Mouse (Mus musculus) C2C12 (cell line): Measurements from ENCODE around the gene Serpina3i. TPM values are rescaled to one million over a fixed set of nuclear protein-coding genes. Genes with fewer than 3 reads are reported as not detected.

Experiments used
- H3K27me3 ChIP-seq: one replicate; pipeline ENCODE4 v1.6.1; 2011; ENCODE audit not compliant: control insufficient read depth, insufficient read depth, insufficient read length
- H3K36me3 ChIP-seq: one replicate; pipeline ENCODE4 v1.6.1; 2011; ENCODE audit not compliant: control insufficient read depth, insufficient read depth
- H3K4me3 ChIP-seq: one replicate; pipeline ENCODE4 v1.5.1; 2011; ENCODE audit warnings: mild to moderate bottlenecking, control low read depth; ENCODE audit not compliant: poor library complexity, insufficient read depth, severe bottlenecking
- H3K79me2 ChIP-seq: one replicate; pipeline ENCODE4 v1.6.1; 2011; ENCODE audit not compliant: control insufficient read depth, insufficient read depth
- H3K79me3 ChIP-seq: one replicate; pipeline ENCODE4 v1.6.1; 2011; ENCODE audit warnings: low read depth, control low read depth
- H3ac ChIP-seq: one replicate; pipeline ENCODE3; 2011; ENCODE audit warnings: low read depth; ENCODE audit not compliant: control insufficient read depth, insufficient read length
- CEBPB ChIP-seq: IDR thresholded peaks from one replicate; pipeline ENCODE4 v1.6.1; 2011; ENCODE audit warnings: low read depth, mild to moderate bottlenecking, control low read depth, moderate library complexity
- CTCF ChIP-seq: IDR thresholded peaks from one replicate; pipeline ENCODE4 v1.5.1; 2011; ENCODE audit not compliant: control insufficient read depth, insufficient read depth, insufficient read length
- FOSL1 ChIP-seq: IDR thresholded peaks from one replicate; pipeline ENCODE4 v1.8.0; 2011; ENCODE audit warnings: mild to moderate bottlenecking, low read length; ENCODE audit not compliant: poor library complexity, insufficient read depth, severe bottlenecking
- MAX ChIP-seq: IDR thresholded peaks from one replicate; pipeline ENCODE4 v1.6.1; 2011; ENCODE audit warnings: mild to moderate bottlenecking, control low read depth
- MYOD1 ChIP-seq: IDR thresholded peaks from one replicate; pipeline ENCODE4 v1.6.1; 2011; ENCODE audit warnings: low read depth; ENCODE audit not compliant: control insufficient read depth, insufficient read length
- MYOG ChIP-seq: IDR thresholded peaks from one replicate; pipeline ENCODE4 v1.6.1; 2011; ENCODE audit not compliant: control insufficient read depth, insufficient read length; ENCODE audit errors: extremely low read depth
- USF1 ChIP-seq: IDR thresholded peaks from one replicate; pipeline ENCODE4 v1.6.1; 2011; ENCODE audit warnings: low read depth, mild to moderate bottlenecking, control low read depth, moderate library complexity
- polyA plus RNA-seq: library from polyadenylated mRNA; unstranded; fragments of >200 nt; fragmentation: generic; extraction: Trizol; gene quantifications from one replicate; pipeline ENCODE4 v1.2.1, GENCODE M21; 2012; ENCODE audit warnings: missing spikeins

The Serpina3i gene
- polyA plus RNA-seq, 1 experiment = not detected

DNA sequence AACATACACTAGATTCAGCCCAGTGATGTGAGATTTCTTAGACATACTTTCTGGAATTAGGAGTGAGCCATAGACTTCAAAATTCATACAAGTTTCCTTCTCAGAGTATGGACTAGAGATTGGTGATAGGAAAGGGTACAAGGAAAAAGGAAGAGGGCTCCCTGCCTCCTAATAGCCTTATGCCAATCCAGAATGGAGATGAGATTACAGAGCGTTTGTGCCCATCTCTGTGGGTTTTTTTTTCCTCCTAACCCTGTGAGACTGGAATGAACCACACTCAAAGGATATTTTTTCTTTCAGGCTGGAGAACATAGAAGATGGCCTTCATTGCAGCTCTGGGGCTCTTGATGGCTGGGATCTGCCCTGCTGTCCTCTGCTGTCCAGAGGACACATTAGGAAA is 51.3 kb downstream of the Serpina3i start, which contains the start of gene Serpina3j:
TSS of gene Serpina3j (plus strand) at position 301 of the 400 bp plus-strand sequence.
- H3K79me3 ChIP-seq = no peaks in the 10 kb centered on the region
- no peaks in the 10 kb centered on the region for H3K79me2 ChIP-seq
- TF ChIP-seq MYOG (no peak), CEBPB (no peak), MAX (no peak), CTCF (no peak), MYOD1 (no peak), FOSL1 (no peak), USF1 (no peak)
- H3ac ChIP-seq = no peak within 1 kb of the TSS
- H3K36me3 ChIP-seq = no peaks in the 10 kb centered on the region
- no peaks in the 10 kb centered on the region for H3K27me3 ChIP-seq
- H3K4me3 ChIP-seq = no peak within 1 kb of the TSS

Other genes starting within 250 kb of the Serpina3i start
- gene Serpina9, start 249.4 kb upstream of the Serpina3i start, polyA plus RNA-seq = 0.01 TPM
- not detected for gene Serpina12, start 218.7 kb upstream of the Serpina3i start, polyA plus RNA-seq
- not detected for gene Serpina5, start 162.0 kb upstream of the Serpina3i start, polyA plus RNA-seq
- not detected for gene Serpina3a, start 150.4 kb upstream of the Serpina3i start, polyA plus RNA-seq
- gene Serpina3b, start 135.1 kb upstream of the Serpina3i start, polyA plus RNA-seq = not detected
- gene Serpina3c, start 109.3 kb upstream of the Serpina3i start, polyA plus RNA-seq = not detected
- gene Serpina3f, start 48.6 kb upstream of the Serpina3i start, polyA plus RNA-seq = not detected
- gene Serpina3g, start 26.9 kb upstream of the Serpina3i start, polyA plus RNA-seq = 0.14 TPM
- not detected for gene Serpina3j, start 51.4 kb downstream of the Serpina3i start, polyA plus RNA-seq
- gene Serpina3k, start 75.4 kb downstream of the Serpina3i start, polyA plus RNA-seq = not detected
- not detected for gene Serpina3m, start 75.4 kb downstream of the Serpina3i start, polyA plus RNA-seq
- gene Serpina3n, start 143.6 kb downstream of the Serpina3i start, polyA plus RNA-seq = not detected
- gene Gsc, start 210.2 kb downstream of the Serpina3i start, polyA plus RNA-seq = not detected